Mouse (Mus musculus): Measurements from ENCODE around the gene Kdelc2.

DNA sequence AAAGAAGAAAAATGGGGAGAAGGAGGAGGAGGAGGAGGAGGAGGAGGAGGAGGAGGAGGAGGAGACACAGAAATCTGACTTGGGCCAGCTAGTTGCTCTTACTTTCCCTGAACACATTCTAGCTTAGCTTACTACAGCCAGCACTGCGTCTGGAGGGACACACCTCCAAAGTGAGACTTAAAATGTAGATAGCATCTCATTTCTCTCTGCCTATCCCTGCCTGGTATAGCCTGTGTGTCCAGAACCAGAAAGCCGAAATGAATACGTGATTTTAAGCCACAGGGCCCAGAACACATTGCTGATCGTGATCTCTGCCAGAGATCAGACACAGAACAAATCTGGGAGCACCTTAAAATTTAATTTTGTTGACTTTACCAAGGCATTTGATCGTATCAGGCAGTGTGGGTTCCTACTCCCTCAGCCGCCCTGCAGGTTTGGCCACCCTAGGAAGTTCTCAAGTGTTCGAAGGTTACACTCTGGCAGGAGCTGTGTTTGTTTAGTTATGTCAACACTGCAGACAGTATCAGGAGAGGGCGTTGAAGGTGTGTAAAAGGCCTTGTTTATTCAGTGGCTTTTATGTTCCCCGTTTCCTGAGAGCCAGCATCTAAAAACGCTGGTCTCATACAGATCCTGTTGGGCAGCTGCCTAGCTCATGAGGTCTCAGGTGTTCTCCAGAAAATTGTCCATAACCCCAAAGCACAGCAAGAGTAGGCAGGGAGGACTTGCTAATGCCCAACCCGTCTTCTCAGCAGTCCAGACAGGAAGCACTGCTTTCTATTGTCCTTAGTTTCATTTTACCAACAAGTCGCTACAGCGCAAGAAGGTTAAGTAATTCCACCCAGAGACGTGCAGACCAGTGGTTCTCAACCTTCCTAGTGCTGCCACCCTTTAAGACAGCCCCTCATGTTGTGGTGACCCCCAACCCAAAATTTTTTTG lies 27.3 kb upstream of the Kdelc2 start:
- TF ChIP-seq POLR2A (IDR thresholded peaks at IDR 0.05; ENCODE audit: borderline replicate concordance, low read depth, low read length), result no peak
- no peak for TF ChIP-seq CTCF (IDR thresholded peaks at IDR 0.05; ENCODE audit: low read depth, low read length)
